ENCODE assay signal across 8 mouse cellular contexts in genomic region chr8:38818163-38818562, GRCm38 (mm10).
DNase-seq lines count a peak whose midpoint lies in the region; ATAC-seq lines count a peak whose summit lies in the region.
"Had no signal": no experiment of that assay in that cellular context is flagged by ENCODE, and none has a peak within 500 bp of the region (broad histone marks: within the 10 kb centered on the region; RNA-seq: fewer than 3 reads in every experiment).

No protein-coding gene starts in this region.

- no peak overlapping the region for H3K4me3 ChIP-seq in kidney, embryonic 16.5 days (ENCODE audit: low read length)
- H3K4me3 ChIP-seq in midbrain, embryonic 16.5 days (ENCODE audit: low read depth, low read length), result no peak overlapping the region
- H3K4me3 ChIP-seq: embryonic facial prominence, embryonic 15.5 days had no signal

- no peaks in the 10 kb centered on the region for H3K4me1 ChIP-seq in kidney, embryonic 16.5 days (ENCODE audit: insufficient read depth, low read length)
- H3K4me1 ChIP-seq in midbrain, embryonic 16.5 days (ENCODE audit: control insufficient read depth, insufficient read depth, low read length), result no peaks in the 10 kb centered on the region
- H3K4me1 ChIP-seq: embryonic facial prominence, embryonic 15.5 days had no signal

- no peak overlapping the region for H3K27ac ChIP-seq in kidney, embryonic 16.5 days (ENCODE audit: low read length)
- H3K27ac ChIP-seq in midbrain, embryonic 16.5 days (ENCODE audit: low read length), result no peak overlapping the region
- H3K27ac ChIP-seq: embryonic facial prominence, embryonic 15.5 days had no signal

- no peak overlapping the region for H3K4me2 ChIP-seq in kidney, embryonic 16.5 days (replicated peaks; ENCODE audit: low read depth, low read length)
- no peak overlapping the region for H3K4me2 ChIP-seq in midbrain, embryonic 16.5 days (ENCODE audit: low read length)
- H3K4me2 ChIP-seq: embryonic facial prominence, embryonic 15.5 days had no signal

- no peaks in the 10 kb centered on the region for H3K9me3 ChIP-seq in kidney, embryonic 16.5 days (ENCODE audit: low read length)
- no peaks in the 10 kb centered on the region for H3K9me3 ChIP-seq in midbrain, embryonic 16.5 days (replicated peaks; ENCODE audit: control insufficient read depth, low read length, poor library complexity, severe bottlenecking)
- H3K9me3 ChIP-seq: embryonic facial prominence, embryonic 15.5 days had no signal

- H3K27me3 ChIP-seq in kidney, embryonic 16.5 days (ENCODE audit: insufficient read depth, low read length), result no peaks in the 10 kb centered on the region
- no peaks in the 10 kb centered on the region for H3K27me3 ChIP-seq in midbrain, embryonic 16.5 days (ENCODE audit: control insufficient read depth, insufficient read depth, low read depth, low read length)
- H3K27me3 ChIP-seq: embryonic facial prominence, embryonic 15.5 days had no signal

- H3K36me3 ChIP-seq in kidney, embryonic 16.5 days (ENCODE audit: insufficient read depth, low read length), result no peaks in the 10 kb centered on the region
- no peaks in the 10 kb centered on the region for H3K36me3 ChIP-seq in midbrain, embryonic 16.5 days (ENCODE audit: control insufficient read depth, insufficient read depth, low read length)
- H3K36me3 ChIP-seq: embryonic facial prominence, embryonic 15.5 days had no signal

- DNase-seq in kidney, postnatal 10 days, result peak; percentile 46
- DNase-seq in MEL-GATA-1-ER (ENCODE audit: extremely low read depth, low read depth), result peak; percentile 24
- DNase-seq in brain, embryonic 18.5 days (ENCODE audit: low read depth, low spot score), result peak; percentile 36
- peak; percentile 65 for DNase-seq in layer of hippocampus, adult 11-12 months (ENCODE audit: low spot score)
- DNase-seq in thymus, postnatal 36 days, result no peak

- no peak for ATAC-seq in kidney, embryonic 16.5 days (ENCODE audit: low FRiP score, low TSS enrichment)
- 0 out of 2 replicates have a peak, but pooled peaks have one; percentile 56 for ATAC-seq in midbrain, embryonic 16.5 days

- 42% methylated on average over 1 of the region's 1 CpGs for WGBS in kidney, embryonic 16.5 days
- WGBS in midbrain, embryonic 16.5 days, result 18% methylated on average over 1 of the region's 1 CpGs

- H3K9ac ChIP-seq in kidney, embryonic 16.5 days (replicated peaks; ENCODE audit: low read length), result no peak overlapping the region
- H3K9ac ChIP-seq in midbrain, embryonic 16.5 days (ENCODE audit: low read depth, low read length), result no peak overlapping the region
- H3K9ac ChIP-seq: embryonic facial prominence, embryonic 15.5 days had no signal

Comparison
In these comparisons a context has a peak if more than half of its experiments do, and no peak if none do; other contexts are left out.
1. DNase-seq: peak in kidney, postnatal 10 days (single experiment), MEL-GATA-1-ER (single experiment), brain, embryonic 18.5 days (single experiment) and layer of hippocampus, adult 11-12 months (single experiment); none in thymus, postnatal 36 days (0 of 2).